Mouse (Mus musculus): ENCODE data around the gene Pth2. TPM values are rescaled to one million over a fixed set of nuclear protein-coding genes. Genes with fewer than 3 reads are reported as not detected.

Gene Pth2
- total and polyA plus RNA-seq, 3 experiments: not detected

DNA sequence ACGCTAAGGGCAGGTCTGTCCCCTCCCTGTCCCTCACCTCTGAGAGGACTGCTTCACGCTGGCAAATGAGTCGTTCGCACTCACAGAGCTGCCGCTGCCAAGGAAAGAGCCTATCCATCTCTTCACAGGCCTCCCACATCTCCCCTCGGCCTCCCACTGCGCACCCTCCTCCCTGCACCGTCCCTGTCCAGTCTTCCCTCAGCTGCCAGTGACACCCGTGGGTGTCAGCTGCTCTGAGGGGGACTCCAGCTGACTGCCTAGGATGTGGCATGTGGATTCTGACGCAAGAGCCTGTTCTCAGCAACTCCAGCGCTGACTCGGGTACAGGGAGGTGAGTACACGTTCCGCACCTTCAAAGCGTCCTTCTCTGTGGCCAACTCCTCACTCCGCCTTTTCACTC is 8.8 kb downstream of the Pth2 start:
- no peaks in the 10 kb centered on the region for H3K9me3 ChIP-seq (replicated peaks; ENCODE audit: low read length)
- H3K9ac ChIP-seq (ENCODE audit: insufficient read depth, low read depth): no peak overlapping the region
- no peaks in the 10 kb centered on the region for H3K36me3 ChIP-seq (replicated peaks in 1 of 2; ENCODE audit: control insufficient read depth in 1 of 2, insufficient read depth in 1 of 2, low read length in 1 of 2)
- no peak for DNase-seq (ENCODE audit: extremely low read depth)
- in situ Hi-C loops (cut with MboI; ENCODE audit: low pct_ligation_motif_present, low pct_unique_long_range_greater_than_20kb, low sequenced_read_pairs) (no loop called here), dilution Hi-C loops (cut with MboI; ENCODE audit: extremely low pct_ligation_motif_present, extremely low pct_unique_long_range_greater_than_20kb, low sequenced_read_pairs) (no loop called here)
- H3K27ac ChIP-seq (ENCODE audit: insufficient read depth, low read depth): no peak overlapping the region
- no peak overlapping the region for H3K4me2 ChIP-seq (ENCODE audit: insufficient read depth, low read depth, poor library complexity, severe bottlenecking)
- peaks cover 0 to 8% of the 10 kb centered on the region in 2 experiments; a peak in 3 of 4 replicates for H3K4me1 ChIP-seq (ENCODE audit: control insufficient read depth in 1 of 2, insufficient read depth in 2 of 2)
- peaks cover 90% of the 10 kb centered on the region for H3K27me3 ChIP-seq (replicated peaks)
- no peak overlapping the region for H3K4me3 ChIP-seq (replicated peaks in 1 of 3; ENCODE audit: low read depth in 2 of 3, low read length in 2 of 3, poor library complexity in 1 of 3)
- no peak for TF ChIP-seq NRF1 (IDR thresholded peaks at IDR 0.05; ENCODE audit: low read depth, low read length)
- no peak for TF ChIP-seq MAFK (IDR thresholded peaks at IDR 0.05; ENCODE audit: insufficient replicate concordance, low read length)
- no peak for TF ChIP-seq CTCF (conservative IDR thresholded peaks at IDR 0.05 in 1 of 2, IDR thresholded peaks at IDR 0.05 in 1 of 2; ENCODE audit: low read depth in 2 of 2, low read length in 2 of 2)
- no peak for TF ChIP-seq POLR2A (IDR thresholded peaks at IDR 0.05; ENCODE audit: low read depth, low read length)
- no peak for TF ChIP-seq PAX5 (IDR thresholded peaks at IDR 0.05; ENCODE audit: low read length)
- TF ChIP-seq MAZ (IDR thresholded peaks at IDR 0.05; ENCODE audit: low read depth, low read length): no peak
- TF ChIP-seq TBP (conservative IDR thresholded peaks at IDR 0.05; ENCODE audit: low read depth, low read length): no peak
- no peak for TF ChIP-seq CHD1 (IDR thresholded peaks at IDR 0.05; ENCODE audit: low read depth, low read length)
- no peak for TF ChIP-seq USF1 (IDR thresholded peaks at IDR 0.05; ENCODE audit: low read depth, low read length)
- no peak for TF ChIP-seq IRF4 (IDR thresholded peaks at IDR 0.05; ENCODE audit: low read depth, low read length)
- TF ChIP-seq RAD21 (IDR thresholded peaks at IDR 0.05; ENCODE audit: low read depth, low read length): no peak
- TF ChIP-seq ETS1 (conservative IDR thresholded peaks at IDR 0.05; ENCODE audit: low read depth, low read length): no peak
- no peak for TF ChIP-seq ZNF384 (IDR thresholded peaks at IDR 0.05; ENCODE audit: low read depth, low read length)
- TF ChIP-seq MXI1 (IDR thresholded peaks at IDR 0.05; ENCODE audit: low read depth, low read length): no peak
- TF ChIP-seq NELFE (IDR thresholded peaks at IDR 0.05; ENCODE audit: low read depth, low read length): no peak
- H3K79me2 ChIP-seq (replicated peaks; ENCODE audit: control insufficient read depth, extremely low read depth, insufficient read depth, poor library complexity, severe bottlenecking): no peaks in the 10 kb centered on the region

GRCm38 (mm10) chr7:45190186-45190585 is 9.4 kb downstream of the Pth2 start:
- no peak overlapping the region for H3K4me3 ChIP-seq (replicated peaks in 1 of 3; ENCODE audit: low read depth in 2 of 3, low read length in 2 of 3, poor library complexity in 1 of 3)
- no peak for TF ChIP-seq NELFE (IDR thresholded peaks at IDR 0.05; ENCODE audit: low read depth, low read length)
- TF ChIP-seq ZC3H11A (IDR thresholded peaks at IDR 0.05; ENCODE audit: low read depth, low read length): no peak
- TF ChIP-seq MEF2A (IDR thresholded peaks at IDR 0.05; ENCODE audit: borderline replicate concordance, low read depth, low read length): no peak
- H3K4me1 ChIP-seq (ENCODE audit: control insufficient read depth in 1 of 2, insufficient read depth in 2 of 2): peaks cover 0 to 13% of the 10 kb centered on the region in 2 experiments; a peak in 3 of 4 replicates
- H3K27me3 ChIP-seq (replicated peaks): peaks cover 89% of the 10 kb centered on the region
- no peak overlapping the region for H3K27ac ChIP-seq (ENCODE audit: insufficient read depth, low read depth)
- H3K9ac ChIP-seq (ENCODE audit: insufficient read depth, low read depth): no peak overlapping the region
- no peak overlapping the region for H3K4me2 ChIP-seq (ENCODE audit: insufficient read depth, low read depth, poor library complexity, severe bottlenecking)
- in situ Hi-C loops (cut with MboI; ENCODE audit: low pct_ligation_motif_present, low pct_unique_long_range_greater_than_20kb, low sequenced_read_pairs): no loop called here
- no peaks in the 10 kb centered on the region for H3K9me3 ChIP-seq (replicated peaks; ENCODE audit: low read length)
- dilution Hi-C loops (cut with MboI; ENCODE audit: extremely low pct_ligation_motif_present, extremely low pct_unique_long_range_greater_than_20kb, low sequenced_read_pairs): no loop called here
- H3K79me2 ChIP-seq (replicated peaks; ENCODE audit: control insufficient read depth, extremely low read depth, insufficient read depth, poor library complexity, severe bottlenecking): no peaks in the 10 kb centered on the region
- no peak for DNase-seq (ENCODE audit: extremely low read depth)
- H3K36me3 ChIP-seq (replicated peaks in 1 of 2; ENCODE audit: control insufficient read depth in 1 of 2, insufficient read depth in 1 of 2, low read length in 1 of 2): no peaks in the 10 kb centered on the region
